Mouse (Mus musculus): ENCODE measurements around the gene Vamp8.
A peak's percentile ranks its signal among the peaks of the same experiment; 100 is the strongest.

Gene Vamp8

GRCm38 (mm10) chr6:72405356-72405755, 14.9 kb upstream of the Vamp8 start:
- no peak for DNase-seq (ENCODE audit: low read depth, low spot score)

GRCm38 (mm10) chr6:72401875-72402274, 11.4 kb upstream of the Vamp8 start:
- peak; percentile 82 for DNase-seq (ENCODE audit: low read depth, low spot score)

- no peak for DNase-seq (ENCODE audit: low read depth, low spot score)
These were observed 9.5 kb upstream of the Vamp8 start for GRCm38 (mm10) chr6:72399967-72400366.

GRCm38 (mm10) chr6:72396837-72397251, 6.3 kb upstream of the Vamp8 start:
- DNase-seq (ENCODE audit: low read depth, low spot score): no peak

- peak; percentile 65 for DNase-seq (ENCODE audit: low read depth, low spot score)
These were observed 1.8 kb upstream of the Vamp8 start for GRCm38 (mm10) chr6:72392341-72392740.

GRCm38 (mm10) chr6:72390795-72391521, 455 bp upstream of the Vamp8 start:
- DNase-seq (ENCODE audit: low read depth, low spot score): no peak

- DNase-seq (ENCODE audit: low read depth, low spot score): no peak
These were observed 997 bp downstream of the Vamp8 start for GRCm38 (mm10) chr6:72389471-72389940.

GRCm38 (mm10) chr6:72388791-72389329, 1.6 kb downstream of the Vamp8 start:
- DNase-seq (ENCODE audit: low read depth, low spot score): no peak

- DNase-seq (ENCODE audit: low read depth, low spot score): no peak
These were observed 2.2 kb downstream of the Vamp8 start for GRCm38 (mm10) chr6:72388266-72388665.

- DNase-seq (ENCODE audit: low read depth, low spot score): no peak
These were observed 2.7 kb downstream of the Vamp8 start for GRCm38 (mm10) chr6:72387816-72388215.

GRCm38 (mm10) chr6:72386561-72386960, 3.9 kb downstream of the Vamp8 start:
- DNase-seq (ENCODE audit: low read depth, low spot score): no peak

GRCm38 (mm10) chr6:72385258-72385657, 5.2 kb downstream of the Vamp8 start:
- DNase-seq (ENCODE audit: low read depth, low spot score): no peak

GRCm38 (mm10) chr6:72383952-72384351, 6.6 kb downstream of the Vamp8 start:
- no peak for DNase-seq (ENCODE audit: low read depth, low spot score)

GRCm38 (mm10) chr6:72383142-72383820, 7.2 kb downstream of the Vamp8 start:
- DNase-seq (ENCODE audit: low read depth, low spot score): no peak

- no peak for DNase-seq (ENCODE audit: low read depth, low spot score)
These were observed 8.0 kb downstream of the Vamp8 start for GRCm38 (mm10) chr6:72382494-72382893.

- peak; percentile 44 for DNase-seq (ENCODE audit: low read depth, low spot score)
These were observed 10.3 kb downstream of the Vamp8 start, which contains the start of gene Vamp5 for GRCm38 (mm10) chr6:72380131-72380770. Gene Vamp5 (minus strand): TSS chr6:72380468.

- no peak for DNase-seq (ENCODE audit: low read depth, low spot score)
These were observed 10.9 kb downstream of the Vamp8 start for GRCm38 (mm10) chr6:72379377-72380130.

- DNase-seq (ENCODE audit: low read depth, low spot score): no peak
These were observed 11.8 kb downstream of the Vamp8 start for GRCm38 (mm10) chr6:72378510-72379234.

GRCm38 (mm10) chr6:72374820-72375563, 15.5 kb downstream of the Vamp8 start:
- DNase-seq (ENCODE audit: low read depth, low spot score): no peak

GRCm38 (mm10) chr6:72374206-72374605, 16.3 kb downstream of the Vamp8 start:
- DNase-seq (ENCODE audit: low read depth, low spot score): no peak
